Mouse (Mus musculus): ENCODE results near the gene Map4k1. TPM values are rescaled to one million over a fixed set of nuclear protein-coding genes. Genes with fewer than 3 reads are reported as not detected.

Gene Map4k1
- 0.26 and 0.45 TPM in 2 replicates for polyA plus RNA-seq (2021; fragmentation: Nextera tagmentation)
- long read RNA-seq, experiment 1, partial matches to known transcripts: 1 of 1 reads
- long read RNA-seq, experiment 1, other reads (novel, unspliced or antisense): 0 of 1 reads
- long read RNA-seq, experiment 2, partial matches to known transcripts: 0 of 2 reads
- long read RNA-seq, experiment 2, other reads (novel, unspliced or antisense): 1 of 2 reads

GRCm38 (mm10) chr7:28981651-28982273 is at the start of gene Map4k1, which contains the start of gene Eif3k:
Map4k1 (plus strand) TSS chr7:28982050.
Eif3k (minus strand) TSS chr7:28981864.

DNA sequence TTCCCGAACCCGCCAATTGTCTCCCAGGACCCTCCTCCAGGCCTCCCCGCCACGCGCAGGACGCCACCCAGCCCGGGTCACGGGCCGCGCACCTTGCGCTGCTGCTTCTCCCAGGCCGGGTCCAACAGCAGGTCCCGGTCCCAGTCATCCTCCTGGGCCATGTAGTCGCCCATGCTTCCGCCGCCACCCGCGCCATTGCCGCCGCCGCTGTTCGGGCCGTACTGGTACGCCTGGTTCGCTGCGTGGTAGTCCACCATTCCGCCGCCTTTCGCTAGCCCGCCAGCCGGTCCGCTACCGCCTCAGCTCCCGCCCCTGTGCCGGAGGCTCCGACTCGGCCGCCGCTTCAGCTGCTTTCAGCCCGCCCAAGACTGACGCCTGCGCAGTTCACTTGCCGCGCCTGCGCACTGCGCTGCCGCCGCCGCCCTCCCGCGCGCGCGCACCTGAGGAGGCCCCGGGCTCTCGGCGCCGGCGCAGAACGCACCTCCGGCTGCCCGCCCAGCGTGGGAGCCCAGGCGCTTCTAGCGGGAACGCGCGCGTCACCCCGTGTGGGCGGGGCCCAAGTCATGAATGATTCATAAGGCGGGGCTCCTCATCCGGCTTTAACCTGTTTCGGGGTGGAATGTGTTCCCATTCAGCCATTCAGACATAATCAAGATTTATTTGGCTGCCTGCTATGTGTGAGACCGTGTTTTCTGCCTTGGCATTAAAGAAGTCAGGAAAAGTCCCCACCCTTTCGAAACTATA is 19.8 kb upstream of the Map4k1 start, which contains the start of gene Actn4:
Gene Actn4 (minus strand): TSS at position 414 of the 744 bp plus-strand sequence.

Small RNA genes lying within 50 kb of the gene (microRNA-seq; reads per million reads assigned to microRNA genes)
- not detected for gene Gm44408

Other genes starting within 250 kb of the Map4k1 start
- 263 and 268 TPM in 2 replicates for gene Mrps12, start 240.2 kb upstream of the Map4k1 start, polyA plus RNA-seq (2021; fragmentation: Nextera tagmentation)
- gene Sars2, start 240.1 kb upstream of the Map4k1 start, polyA plus RNA-seq (2021; fragmentation: Nextera tagmentation): 11.6 and 13.2 TPM in 2 replicates
- 0.69 and 1.0 TPM in 2 replicates for gene Ccer2, start 225.9 kb upstream of the Map4k1 start, polyA plus RNA-seq (2021; fragmentation: Nextera tagmentation)
- 156 and 178 TPM in 2 replicates for gene Sirt2, start 215.3 kb upstream of the Map4k1 start, polyA plus RNA-seq (2021; fragmentation: Nextera tagmentation)
- gene Nfkbib, start 214.5 kb upstream of the Map4k1 start, polyA plus RNA-seq (2021; fragmentation: Nextera tagmentation): 53.0 and 54.7 TPM in 2 replicates
- 2.7 and 3.0 TPM in 2 replicates for gene Rinl, start 193.1 kb upstream of the Map4k1 start, polyA plus RNA-seq (2021; fragmentation: Nextera tagmentation)
- gene Hnrnpl, start 173.5 kb upstream of the Map4k1 start, polyA plus RNA-seq (2021; fragmentation: Nextera tagmentation): 59.9 and 81.2 TPM in 2 replicates
- 166 and 175 TPM in 2 replicates for gene Ech1, start 156.8 kb upstream of the Map4k1 start, polyA plus RNA-seq (2021; fragmentation: Nextera tagmentation)
- 0.19 and 0.28 TPM in 2 replicates for gene Lgals4, start 148.2 kb upstream of the Map4k1 start, polyA plus RNA-seq (2021; fragmentation: Nextera tagmentation)
- gene Lgals7, start 118.2 kb upstream of the Map4k1 start, polyA plus RNA-seq (2021; fragmentation: Nextera tagmentation): 0.39 TPM in 1 of 2 replicates, not detected in the other
- gene Capn12, start 100.6 kb upstream of the Map4k1 start, polyA plus RNA-seq (2021; fragmentation: Nextera tagmentation): 0.29 and 0.36 TPM in 2 replicates
- gene Actn4, start 19.7 kb upstream of the Map4k1 start, polyA plus RNA-seq (2021; fragmentation: Nextera tagmentation): 90.7 and 101 TPM in 2 replicates
- gene Eif3k, start 186 bp upstream of the Map4k1 start, polyA plus RNA-seq (2021; fragmentation: Nextera tagmentation): 580 and 617 TPM in 2 replicates
- 2.2 and 2.4 TPM in 2 replicates for gene Ryr1, start 143.1 kb downstream of the Map4k1 start, polyA plus RNA-seq (2021; fragmentation: Nextera tagmentation)
- gene Rasgrp4, start 152.8 kb downstream of the Map4k1 start, polyA plus RNA-seq (2021; fragmentation: Nextera tagmentation): 0.08 and 0.52 TPM in 2 replicates
- 60.6 and 63.0 TPM in 2 replicates for gene Fam98c, start 174.2 kb downstream of the Map4k1 start, polyA plus RNA-seq (2021; fragmentation: Nextera tagmentation)
- 0.11 and 0.20 TPM in 2 replicates for gene Ggn, start 188.2 kb downstream of the Map4k1 start, polyA plus RNA-seq (2021; fragmentation: Nextera tagmentation)
- gene Spred3, start 188.4 kb downstream of the Map4k1 start, polyA plus RNA-seq (2021; fragmentation: Nextera tagmentation): 2.1 and 2.8 TPM in 2 replicates
- 253 and 274 TPM in 2 replicates for gene Psmd8, start 198.7 kb downstream of the Map4k1 start, polyA plus RNA-seq (2021; fragmentation: Nextera tagmentation)
- not detected in 2 replicates for gene Catsperg1, start 232.0 kb downstream of the Map4k1 start, polyA plus RNA-seq (2021; fragmentation: Nextera tagmentation)